Mouse (Mus musculus) lung, postnatal 0 days (tissue): ENCODE data around the gene Zfp750.

Experiments
- CTCF ChIP-seq: IDR thresholded peaks from 2 replicates; pipeline ENCODE4 v1.5.1; 2016; ENCODE audit warnings: antibody characterized with exemption, mild to moderate bottlenecking
- EP300 ChIP-seq: IDR thresholded peaks from 2 replicates; pipeline ENCODE4 v1.6.1; 2016; ENCODE audit warnings: antibody characterized with exemption, mild to moderate bottlenecking, control low read depth

DNA sequence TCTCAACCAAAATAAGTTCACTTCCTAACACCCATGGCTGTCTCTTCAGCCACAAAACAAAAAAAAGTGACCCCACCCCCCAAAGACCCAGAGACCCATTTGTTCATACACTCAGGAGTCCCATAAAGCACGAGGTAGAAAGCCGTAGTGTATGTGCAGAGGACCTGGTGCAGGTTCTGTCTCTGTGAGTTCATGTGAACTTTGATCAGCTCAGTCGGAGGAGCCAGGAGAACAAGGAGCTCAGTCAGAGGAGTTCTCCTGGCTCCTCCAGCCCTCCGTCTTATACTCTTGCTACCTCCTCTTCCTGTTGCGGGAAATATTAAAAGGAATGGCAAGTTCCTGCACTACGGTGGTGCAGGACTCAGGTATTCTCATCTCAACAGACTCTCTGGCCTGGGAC is 51.7 kb downstream of the Zfp750 start:
- no peak for TF ChIP-seq CTCF
- no peak for TF ChIP-seq EP300
